Mouse (Mus musculus): ENCODE measurements around the gene Trp53bp2. TPM values are rescaled to one million over a fixed set of nuclear protein-coding genes. Genes with fewer than 3 reads are reported as not detected.
A peak's percentile ranks its signal among the peaks of the same experiment; 100 is the strongest.

Trp53bp2 gene
- total RNA-seq, 2 experiments from 2014 or later, result 19.6 to 21.6 TPM

DNA sequence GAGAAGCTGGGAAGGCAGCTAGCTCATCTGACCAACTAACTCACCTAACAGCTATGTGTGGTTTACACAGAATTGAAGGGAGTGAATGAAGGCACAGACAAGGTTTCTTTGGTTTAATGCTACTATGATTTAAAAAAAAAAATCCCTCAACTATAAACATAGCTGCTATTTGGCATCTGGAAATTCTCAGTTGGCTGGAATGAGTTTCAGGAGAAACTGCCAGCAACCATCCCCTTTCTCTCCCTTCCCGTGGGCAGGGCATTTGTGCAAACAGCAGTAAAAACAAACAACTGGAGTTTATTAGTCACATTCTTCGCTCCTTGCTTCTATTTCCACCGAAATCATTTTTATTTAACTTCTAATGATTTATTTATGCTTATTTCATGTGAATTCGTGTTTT is 2.4 kb upstream of the Trp53bp2 start:
- no peak for DNase-seq (ENCODE audit: low spot score in 2 of 2)

DNA sequence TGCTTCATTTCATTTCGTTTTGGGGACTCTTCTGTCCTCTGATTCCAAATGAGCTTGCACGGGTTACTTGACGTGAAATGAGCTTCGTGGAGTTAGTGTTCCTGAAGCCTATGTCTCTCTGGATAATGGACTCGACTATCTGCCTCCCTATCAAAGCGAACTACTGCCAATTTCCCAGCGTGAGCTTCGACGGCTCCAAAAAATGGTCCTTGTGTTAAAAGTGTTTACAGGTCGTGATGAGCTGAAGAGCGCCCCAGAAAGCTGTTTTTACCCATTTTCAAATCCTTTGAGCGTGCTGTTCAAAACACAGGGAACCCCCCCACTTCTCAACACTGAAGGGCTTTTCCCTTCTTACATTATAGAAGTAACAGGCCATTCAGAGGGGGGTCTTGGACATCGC is 729 bp upstream of the Trp53bp2 start:
- DNase-seq (ENCODE audit: low spot score in 2 of 2), result no peak

DNA sequence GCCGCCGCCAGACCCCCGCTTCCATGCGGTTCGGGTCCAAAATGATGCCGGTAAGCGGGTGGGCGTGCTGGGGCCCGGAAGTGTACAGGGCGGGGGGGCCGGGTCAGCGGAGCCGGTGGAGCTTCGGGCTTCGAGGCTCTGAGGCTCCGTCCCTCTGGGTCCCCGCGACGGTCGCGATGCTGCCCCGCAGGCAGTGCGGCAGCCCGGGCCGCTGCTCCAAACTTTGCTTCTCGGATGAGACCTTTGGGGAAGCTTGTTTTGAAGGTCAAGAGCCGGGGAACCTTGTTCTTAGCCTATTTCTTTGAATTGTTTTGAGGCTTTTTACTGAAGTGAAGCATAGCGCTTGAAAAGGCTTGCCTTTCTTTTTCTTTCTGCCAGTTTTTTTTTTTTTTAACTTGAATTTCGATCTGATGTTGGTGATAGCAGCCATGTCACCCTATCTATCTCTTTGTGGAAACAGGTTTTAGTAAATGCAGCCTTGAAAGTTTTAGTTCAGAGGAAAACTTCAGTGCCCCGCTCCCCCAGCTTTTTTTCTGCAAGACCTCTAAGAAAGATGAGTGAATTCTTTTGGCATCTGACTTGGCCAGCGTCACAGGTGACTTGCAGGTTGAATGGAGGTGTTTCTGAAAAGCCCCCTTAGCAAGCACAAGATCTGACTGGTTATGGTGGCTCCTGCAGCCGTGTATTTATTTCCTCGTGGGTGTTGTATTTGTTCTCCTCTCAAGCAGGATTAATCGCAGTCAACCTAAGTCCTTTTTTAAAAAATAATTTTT is 615 bp downstream of the Trp53bp2 start:
- DNase-seq (ENCODE audit: low spot score in 2 of 2), result no peak

DNA sequence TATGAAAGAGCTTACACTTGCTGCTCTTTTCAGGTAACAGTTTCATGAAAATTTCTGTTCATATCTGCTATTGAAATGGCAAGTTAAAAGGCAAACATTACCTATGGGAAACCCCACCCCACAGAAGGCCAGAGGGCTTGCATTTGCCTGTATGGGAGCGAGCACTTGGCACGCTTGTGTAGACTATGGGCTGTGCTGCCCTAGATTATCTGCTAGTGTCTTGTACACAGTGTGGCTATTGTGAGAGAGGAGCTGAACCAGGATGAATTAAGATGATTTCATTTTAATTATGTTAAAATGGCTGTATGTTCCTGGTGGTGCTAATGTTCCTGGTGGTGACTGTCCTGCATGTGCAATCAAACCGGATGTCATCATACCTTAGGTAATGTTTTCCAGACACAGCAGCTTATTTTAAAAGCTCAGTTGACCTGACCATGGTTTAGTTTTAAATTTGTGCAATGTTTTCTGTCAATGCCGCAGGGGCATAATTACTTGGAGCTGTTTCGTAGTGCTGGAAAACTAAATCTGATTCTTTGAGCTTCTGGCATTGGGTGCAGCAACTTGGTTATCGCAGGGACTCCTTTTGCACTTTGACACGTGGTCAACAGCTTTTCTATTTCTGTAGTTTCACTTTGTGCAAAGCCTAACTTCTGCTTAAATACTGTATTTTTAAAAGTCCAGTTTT is 3.8 kb downstream of the Trp53bp2 start:
- DNase-seq (ENCODE audit: low spot score in 2 of 2), result no peak

DNA sequence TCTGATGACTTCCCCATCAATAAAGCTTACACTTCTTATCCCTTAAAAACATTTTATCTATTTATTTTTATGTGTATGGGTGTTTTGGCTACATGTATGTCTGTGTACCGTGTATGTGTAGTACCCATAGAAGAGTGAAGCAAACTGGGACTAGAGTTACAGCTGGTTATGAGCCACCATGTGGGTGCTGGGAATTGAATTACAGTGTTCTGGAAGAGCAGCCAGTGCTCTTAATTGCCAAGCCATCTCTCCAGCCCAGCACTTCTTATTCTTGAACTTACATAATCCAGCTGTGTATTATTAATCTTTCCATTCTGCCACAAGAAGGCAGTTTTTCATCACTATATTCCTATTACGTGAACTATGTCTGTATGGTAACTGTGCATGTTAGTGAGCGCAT is 10.5 kb downstream of the Trp53bp2 start:
- DNase-seq (ENCODE audit: low spot score in 2 of 2), result no peak

DNA sequence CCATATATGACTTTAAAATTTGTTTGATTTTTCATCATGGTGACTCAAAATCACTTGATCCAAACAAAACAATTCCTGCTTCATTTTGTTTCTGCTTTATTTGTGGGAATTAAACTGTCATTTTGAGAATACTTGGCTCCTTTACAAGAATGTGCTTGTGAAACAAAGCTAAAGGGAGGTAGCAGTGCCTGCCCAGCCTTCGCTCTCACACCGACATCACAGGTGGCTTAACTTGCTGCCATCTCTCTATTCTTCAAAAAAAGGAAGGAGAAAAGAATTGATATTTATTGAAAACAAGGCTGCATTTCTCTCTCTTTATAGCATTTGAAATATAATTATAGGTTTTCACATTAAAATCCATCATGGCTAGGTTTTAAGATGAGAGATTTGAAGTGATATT is 15.3 kb downstream of the Trp53bp2 start:
- no peak for DNase-seq (ENCODE audit: low spot score in 2 of 2)

DNA sequence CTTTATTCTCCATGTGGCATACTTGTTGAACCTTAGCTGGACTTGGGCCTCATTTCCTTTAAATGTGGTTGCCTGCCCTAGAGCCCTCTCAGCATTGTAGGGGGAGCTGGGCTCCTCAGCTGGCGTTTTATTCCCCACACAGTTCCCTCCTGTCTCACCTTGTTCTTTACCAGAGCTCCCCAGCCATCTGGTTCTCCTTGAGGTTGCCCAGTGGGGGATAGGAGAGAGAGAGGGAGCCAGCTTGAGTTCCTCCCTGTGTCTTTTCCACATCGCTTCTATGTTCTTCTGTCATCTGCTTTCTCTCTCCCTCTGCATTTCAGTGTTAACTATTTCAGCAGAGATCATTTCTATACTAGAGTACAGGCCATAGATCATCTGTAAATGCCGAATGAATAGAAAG is 16.2 kb downstream of the Trp53bp2 start:
- DNase-seq (ENCODE audit: low spot score in 2 of 2), result peak in 1 of 2 experiments; percentile 6

DNA sequence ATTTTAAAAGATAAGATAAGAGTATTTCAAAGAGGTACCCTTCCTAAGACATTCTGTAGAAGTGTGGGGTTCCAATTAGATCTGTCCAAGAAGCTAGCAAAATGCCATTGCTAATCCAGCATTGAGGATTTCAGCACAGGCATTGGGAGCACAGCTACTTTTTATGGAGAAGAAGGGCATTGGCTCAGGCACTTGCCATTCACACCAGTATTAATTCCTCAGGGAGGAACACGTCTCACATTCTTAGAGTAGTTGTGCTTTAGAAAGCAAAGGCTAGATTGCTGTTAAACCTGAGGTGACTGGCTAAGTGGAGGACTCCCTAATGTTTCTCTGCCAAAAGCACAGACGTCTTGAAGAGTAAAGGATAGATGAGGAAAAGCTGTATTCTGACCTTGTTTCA is 17.5 kb downstream of the Trp53bp2 start:
- DNase-seq (ENCODE audit: low spot score in 2 of 2), result peak in 1 of 2 experiments; percentile 1

DNA sequence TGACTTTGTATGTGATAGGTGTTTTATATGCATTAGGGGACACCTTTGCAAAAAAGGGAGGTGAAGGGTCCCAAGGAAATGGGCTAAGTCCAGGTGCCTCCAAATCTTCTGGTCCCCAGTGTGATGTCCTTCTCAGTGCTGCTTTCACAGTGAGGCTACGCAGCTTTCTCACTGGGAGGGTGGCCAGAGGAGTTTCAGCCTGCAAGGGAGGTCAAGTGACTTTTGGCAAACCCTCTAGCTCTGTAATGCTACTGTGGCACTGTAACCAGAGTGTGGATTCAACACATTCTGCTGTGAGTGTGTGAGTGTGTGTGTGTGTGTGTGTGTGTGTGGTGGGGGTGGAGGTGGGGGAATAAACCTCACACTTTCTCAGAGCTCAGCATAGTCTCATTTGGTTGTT is 18.5 kb downstream of the Trp53bp2 start:
- peak; percentile 19 to 53 for DNase-seq (ENCODE audit: low spot score in 2 of 2)

DNA sequence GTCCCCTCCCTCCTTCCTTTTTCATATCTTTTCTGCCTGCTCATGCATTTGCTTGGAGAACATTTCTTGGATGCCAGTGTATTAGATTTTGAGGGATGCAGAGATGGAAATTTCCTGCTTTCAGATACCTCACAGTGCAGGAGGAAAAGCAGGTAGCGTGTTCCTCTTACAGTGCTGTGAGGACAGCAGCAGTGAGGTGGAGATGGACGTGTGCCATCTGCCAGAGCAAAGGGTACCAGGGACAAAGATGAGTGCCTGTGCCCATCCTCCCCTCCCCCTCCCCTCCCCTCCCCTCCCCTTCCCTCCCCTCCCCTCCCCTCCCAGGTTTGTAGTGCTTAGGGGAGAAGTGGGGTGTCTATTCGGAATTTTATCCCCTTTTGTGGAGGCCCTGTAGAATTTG is 20.9 kb downstream of the Trp53bp2 start:
- DNase-seq (ENCODE audit: low spot score in 2 of 2), result no peak

DNA sequence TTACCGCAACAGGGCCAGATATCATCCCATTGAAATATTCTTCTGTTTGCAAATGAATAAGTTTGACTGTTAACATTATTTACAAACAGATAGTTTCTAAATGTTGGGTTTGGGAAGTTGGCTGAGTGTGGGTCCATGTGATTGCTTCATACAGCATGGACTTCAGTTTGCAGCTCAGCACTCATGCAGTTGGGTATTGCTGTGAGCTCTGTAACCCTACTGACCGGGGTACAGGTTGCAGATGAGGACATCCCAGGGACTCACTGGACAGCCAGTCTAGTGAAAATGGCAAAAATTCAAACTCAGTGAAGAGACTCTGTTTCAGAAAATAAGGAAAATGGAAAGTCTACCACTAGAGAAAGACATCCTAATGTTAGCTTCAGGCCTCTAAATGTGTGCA is 21.7 kb downstream of the Trp53bp2 start:
- DNase-seq (ENCODE audit: low spot score in 2 of 2), result no peak

DNA sequence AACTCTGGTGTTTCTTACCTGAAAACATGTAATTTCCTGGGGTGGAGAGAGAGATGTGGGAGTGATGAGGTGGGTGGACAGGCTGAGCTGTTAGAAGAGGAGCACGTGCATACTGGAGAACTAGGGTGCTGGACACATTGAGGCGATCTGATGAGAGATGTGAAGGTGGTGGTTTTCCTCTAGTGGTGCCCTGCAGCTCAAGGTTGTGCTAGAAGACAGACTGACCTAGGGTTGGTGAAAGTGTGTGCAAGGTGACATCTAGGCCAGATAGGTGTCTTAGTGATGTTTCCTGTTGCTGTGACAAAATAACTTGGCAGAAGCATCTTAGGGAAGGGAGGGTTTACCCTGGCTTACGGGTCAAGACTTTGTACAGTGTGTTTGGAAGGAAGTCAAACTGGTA is 23.1 kb downstream of the Trp53bp2 start:
- DNase-seq (ENCODE audit: low spot score in 2 of 2), result peak in 1 of 2 experiments; percentile 11

DNA sequence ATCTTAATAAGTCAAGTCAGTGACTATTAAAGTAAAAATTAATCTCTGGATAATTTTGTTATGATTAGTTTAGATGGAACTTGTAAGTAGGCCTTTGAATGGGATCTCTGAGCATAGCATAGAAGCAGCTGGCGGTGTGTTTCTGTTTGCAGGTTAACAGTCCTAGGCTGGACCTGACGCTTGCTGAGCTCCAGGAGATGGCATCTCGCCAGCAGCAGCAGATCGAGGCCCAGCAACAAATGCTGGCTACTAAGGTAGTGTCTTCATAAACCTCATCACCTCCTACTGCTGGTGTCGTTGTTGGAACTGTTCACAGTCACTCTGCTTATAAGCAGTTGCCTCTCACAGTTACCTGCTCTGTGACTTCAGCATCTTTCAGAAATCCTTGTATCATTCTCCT is 27.8 kb downstream of the Trp53bp2 start:
- peak in 1 of 2 experiments; percentile 13 for DNase-seq (ENCODE audit: low spot score in 2 of 2)

DNA sequence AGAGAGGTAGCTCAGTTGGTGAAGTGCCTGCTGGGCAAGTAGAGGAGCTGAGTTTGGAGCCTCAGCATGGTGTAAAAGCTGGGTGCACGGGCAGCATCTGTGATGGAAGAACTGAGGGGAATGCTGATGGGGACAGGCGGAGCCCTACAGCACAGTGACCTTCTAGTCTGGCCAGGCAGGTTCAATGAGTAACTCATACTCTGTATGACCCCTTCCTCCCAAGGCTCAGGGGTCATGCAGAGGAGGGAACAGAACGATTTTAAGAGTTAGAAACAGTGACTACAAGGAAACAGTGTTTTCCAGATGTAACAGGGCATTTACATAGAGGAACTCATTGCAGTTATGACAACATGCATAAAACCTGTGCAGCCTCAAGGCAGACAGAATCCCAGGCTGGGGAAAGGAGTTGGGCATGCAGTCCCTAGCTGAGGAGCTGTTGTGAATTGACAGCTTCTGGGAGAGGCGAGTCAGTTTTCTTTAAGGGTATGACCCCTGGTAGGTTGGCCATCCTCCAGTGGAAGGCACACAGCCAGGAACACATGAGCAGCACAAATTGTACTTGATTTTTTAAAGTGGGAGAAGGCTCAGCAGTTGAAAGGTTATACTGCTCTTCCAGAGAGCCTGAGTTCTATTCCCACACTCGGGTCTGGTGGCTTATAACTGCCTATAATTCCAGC is 30.7 kb downstream of the Trp53bp2 start:
- peak; percentile 16 to 44 for DNase-seq (ENCODE audit: low spot score in 2 of 2)

DNA sequence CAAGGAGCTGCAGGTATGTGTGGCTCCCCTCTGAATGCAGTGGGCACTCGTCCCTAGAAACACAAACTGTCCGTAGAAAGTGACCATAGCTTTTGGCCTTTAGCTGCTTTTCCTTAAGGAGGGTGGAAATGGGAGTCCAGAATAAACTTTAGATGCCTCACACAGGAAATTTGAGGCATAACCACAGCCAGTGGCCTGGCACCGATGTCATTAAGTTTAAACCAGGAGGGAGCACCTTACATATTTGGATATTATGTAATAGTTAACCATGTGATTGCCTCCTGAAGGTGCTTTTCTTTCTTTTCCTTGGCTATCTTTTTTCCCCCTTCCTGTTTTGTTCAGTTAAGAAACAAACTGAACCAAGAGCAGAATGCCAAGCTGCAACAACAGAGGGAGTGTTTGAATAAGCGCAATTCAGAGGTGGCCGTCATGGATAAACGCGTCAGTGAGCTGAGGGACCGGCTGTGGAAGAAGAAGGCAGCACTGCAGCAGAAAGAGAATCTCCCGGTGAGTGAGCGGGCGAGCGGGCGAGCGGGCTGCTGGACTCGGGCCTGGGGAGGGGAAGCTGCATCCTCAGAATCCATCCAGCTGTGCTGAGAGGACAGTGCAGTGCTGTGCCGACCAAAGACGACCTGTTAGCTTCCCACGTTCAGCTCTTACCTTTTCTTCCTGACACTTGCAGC is 33.0 kb downstream of the Trp53bp2 start:
- no peak for DNase-seq (ENCODE audit: low spot score in 2 of 2)

DNA sequence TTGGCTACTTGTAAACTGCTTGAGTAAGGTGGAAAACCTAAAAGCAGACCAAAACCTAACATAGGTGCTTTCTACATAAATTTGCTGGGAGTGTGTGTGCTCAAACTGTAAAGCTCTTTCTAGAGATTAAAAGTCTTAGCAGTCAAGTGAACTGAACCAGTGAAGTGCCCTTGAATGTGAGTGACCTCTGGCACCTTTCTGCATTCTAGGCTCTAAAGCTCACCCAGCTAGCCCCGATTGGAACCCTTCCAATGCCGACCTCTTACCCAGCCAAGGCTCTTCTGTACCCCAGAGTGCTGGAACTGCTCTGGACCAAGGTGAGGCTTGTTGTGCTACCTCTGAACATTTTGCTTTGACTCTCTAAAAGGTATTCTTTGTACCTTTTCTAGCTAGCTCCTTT is 35.1 kb downstream of the Trp53bp2 start:
- DNase-seq (ENCODE audit: low spot score in 2 of 2), result no peak

DNA sequence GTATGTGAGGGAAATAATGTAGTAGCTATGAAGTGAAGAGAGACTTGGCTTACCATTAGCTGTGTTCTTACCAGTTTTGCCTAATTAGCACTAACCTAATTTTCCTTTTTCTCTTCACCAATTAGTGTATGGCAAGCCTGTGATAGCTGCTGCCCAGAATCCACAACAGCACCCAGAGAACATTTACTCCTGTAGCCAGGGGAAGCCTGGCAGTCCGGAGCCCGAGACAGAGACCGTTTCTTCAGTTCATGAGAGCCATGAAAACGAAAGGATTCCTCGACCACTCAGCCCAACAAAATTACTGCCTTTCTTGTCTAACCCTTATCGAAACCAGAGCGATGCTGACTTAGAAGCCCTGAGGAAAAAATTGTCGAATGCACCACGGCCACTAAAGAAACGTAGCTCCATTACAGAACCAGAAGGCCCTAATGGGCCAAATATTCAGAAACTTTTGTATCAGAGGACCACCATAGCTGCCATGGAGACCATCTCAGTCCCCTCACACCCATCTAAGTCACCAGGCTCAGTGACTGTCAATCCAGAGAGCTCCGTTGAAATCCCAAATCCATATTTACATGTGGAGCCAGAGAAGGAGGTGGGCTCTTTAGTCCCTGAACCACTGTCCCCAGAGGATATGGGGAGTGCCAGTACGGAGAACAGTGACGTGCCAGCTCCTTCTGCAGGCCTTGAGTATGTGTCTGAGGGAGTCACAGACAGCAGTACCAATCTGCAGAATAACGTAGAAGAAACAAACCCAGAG is 39.5 kb downstream of the Trp53bp2 start:
- DNase-seq (ENCODE audit: low spot score in 2 of 2), result no peak

DNA sequence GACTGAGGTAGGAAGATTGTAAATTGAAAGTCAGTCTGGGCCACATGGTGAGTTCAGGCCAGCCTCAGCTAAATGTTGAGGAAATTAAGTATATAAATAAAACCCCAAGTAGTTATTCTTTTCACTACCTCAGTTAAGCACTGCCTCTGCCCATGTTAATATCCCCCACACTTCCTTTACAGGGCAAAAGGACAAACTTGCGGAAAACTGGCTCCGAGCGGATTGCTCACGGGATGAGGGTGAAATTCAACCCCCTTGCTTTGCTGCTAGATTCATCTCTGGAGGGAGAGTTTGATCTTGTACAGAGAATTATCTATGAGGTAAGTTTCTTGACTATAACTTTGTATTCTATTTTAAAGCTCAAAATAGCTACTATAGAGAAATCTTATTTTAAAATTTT is 43.5 kb downstream of the Trp53bp2 start:
- peak in 1 of 2 experiments; percentile 7 for DNase-seq (ENCODE audit: low spot score in 2 of 2)

DNA sequence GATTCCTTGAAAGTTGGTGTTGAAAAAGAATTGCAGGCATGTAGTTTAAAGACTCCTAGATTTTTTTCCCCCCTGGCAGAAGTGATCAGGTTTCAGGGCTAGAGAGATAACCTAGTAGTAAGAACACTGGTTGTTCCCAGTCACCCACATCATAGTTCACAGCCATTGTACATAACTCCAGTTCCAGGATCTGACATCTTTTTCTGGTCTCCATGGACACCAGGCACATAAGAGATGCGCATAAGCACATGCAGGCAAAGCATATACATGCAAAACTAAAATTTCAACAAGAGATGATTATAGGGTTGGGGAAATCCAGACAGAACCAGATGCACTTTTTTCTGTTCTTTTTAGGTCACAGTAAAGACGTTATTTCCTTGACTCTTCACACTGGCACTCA is 46.1 kb downstream of the Trp53bp2 start:
- DNase-seq (ENCODE audit: low spot score in 2 of 2), result no peak

DNA sequence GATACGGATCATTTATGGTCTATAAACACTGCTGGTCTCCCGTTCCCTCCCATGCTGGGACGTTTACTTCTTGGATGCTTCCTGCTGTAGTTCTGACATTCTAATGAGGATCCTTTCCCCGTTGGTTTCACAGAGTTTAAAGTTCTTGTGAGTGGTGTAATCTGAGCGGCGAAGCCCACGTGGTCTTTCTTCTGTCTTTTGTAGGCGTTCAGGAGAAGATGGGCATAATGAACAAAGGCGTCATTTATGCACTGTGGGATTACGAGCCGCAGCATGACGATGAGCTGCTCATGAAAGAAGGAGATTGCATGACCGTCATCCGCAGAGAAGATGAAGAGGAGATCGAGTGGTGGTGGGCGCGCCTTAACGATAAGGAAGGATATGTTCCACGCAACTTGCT is 49.6 kb downstream of the Trp53bp2 start:
- DNase-seq (ENCODE audit: low spot score in 2 of 2), result no peak

DNA sequence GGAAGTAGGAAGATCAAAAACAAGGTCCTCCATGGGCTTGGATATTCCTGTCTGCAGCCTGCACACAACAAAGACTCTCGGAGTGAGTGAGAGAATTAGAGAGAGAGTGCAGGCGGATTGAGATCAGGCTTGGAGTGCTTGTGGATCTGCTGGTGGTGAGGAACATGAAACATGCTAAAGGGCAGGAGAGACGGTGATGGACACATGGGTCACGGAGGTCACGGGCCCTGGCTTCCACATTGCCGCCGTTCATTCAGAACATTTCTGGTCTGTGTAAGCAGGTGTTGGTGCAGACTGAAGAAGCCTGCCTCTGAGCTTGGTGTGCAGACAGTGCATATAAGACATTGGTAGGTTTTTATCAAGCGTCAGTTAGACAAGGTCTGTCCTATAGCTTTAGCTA is 50.5 kb downstream of the Trp53bp2 start:
- no peak for DNase-seq (ENCODE audit: low spot score in 2 of 2)
